Mouse (Mus musculus): ENCODE measurements around the gene Lyl1.

Lyl1 gene

GRCm38 (mm10) chr8:84700941-84701911, at the start of gene Lyl1:
Lyl1 (plus strand) TSS chr8:84701457.
- peak; percentile 69 for DNase-seq

DNA sequence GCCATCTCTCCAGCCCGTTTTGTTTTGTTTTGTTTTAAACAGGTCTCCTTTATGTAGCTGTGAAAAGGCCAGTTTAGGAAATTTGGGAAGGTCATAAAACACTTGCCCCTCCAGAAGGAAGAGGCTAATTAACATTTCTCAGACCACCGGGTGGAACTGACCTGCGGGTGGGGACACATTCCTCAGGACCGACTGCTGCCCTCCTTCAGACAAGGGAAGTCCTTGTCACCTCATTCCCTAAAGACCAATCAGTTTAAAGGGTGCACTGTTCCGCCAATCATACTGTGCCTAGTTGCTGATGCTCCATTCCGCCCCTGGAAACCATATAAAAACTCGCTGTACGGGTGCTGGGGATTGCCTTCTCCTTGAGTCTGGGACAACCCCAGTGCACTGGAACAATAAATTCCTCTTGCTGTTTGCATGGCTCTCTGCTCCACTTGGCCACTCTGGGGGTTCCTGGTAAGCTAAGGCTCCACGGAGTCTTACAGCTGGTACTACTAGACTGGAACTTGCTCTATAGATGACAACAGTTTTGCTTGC, 48.1 kb upstream of the Lyl1 start:
- no peak for DNase-seq

DNA sequence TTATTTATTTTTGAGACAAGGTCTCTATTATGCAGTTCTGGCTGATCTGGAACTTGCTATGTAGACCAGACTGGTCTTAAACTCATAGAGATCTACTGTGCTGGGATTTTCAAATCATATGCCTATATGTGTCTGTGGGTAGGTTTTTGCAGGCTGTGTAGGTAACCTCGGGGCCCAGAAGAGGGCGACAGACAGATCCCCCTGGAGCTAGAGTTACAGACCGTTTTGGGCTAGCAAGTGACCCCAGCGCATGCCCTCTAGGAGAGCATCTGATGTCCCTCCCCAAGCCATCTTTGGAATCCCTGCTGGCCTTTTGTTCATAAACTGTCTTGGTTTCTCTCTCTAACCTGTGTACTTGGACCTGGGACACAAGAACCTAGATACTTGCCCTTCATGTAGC, 46.7 kb upstream of the Lyl1 start:
- no peak for DNase-seq

- DNase-seq = no peak
Observed at GRCm38 (mm10) chr8:84655336-84656190, 45.7 kb upstream of the Lyl1 start.

GRCm38 (mm10) chr8:84656191-84656525, 45.1 kb upstream of the Lyl1 start:
- no peak for DNase-seq

GRCm38 (mm10) chr8:84656641-84657126, 44.6 kb upstream of the Lyl1 start:
- peak; percentile 94 for DNase-seq

DNA sequence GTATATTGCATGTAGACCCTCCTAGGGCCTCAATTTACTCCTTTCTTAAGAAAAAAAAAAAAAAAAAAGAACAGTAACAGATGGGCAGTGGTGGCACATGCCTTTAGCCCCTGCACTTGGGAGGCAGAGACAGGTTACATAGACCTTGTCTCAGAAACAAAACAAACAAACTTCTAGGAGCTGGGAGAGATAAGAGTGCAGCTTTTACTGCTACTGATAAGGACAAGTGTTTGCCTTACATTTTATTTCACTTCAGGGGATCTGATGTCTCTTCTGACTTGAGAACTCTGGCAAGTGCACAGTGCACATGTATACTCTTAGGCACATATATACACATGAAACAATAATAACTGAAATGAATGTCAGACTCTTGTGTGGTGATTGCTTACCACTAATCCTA, 44.1 kb upstream of the Lyl1 start:
- no peak for DNase-seq

DNA sequence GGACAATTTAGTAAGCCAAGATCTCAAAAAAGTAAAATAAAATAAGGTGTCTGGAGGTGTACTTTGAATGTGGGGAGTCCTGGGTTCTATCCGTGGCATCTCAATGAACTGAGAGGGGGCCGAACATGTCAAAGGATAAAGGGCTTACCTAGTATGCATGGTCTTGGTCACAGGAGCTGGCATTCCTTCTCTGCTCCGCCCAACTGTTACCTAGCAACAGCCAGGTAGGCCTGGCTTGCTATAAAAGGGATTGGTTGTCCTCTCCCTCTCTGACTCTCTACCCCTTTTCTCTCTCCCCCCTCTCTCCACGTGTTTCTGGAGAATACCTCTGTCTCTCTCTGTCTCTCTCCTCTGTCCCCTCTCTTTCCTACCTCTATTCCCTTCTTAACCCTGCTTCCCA, 43.6 kb upstream of the Lyl1 start:
- peak; percentile 62 for DNase-seq

GRCm38 (mm10) chr8:84658951-84659350, 42.3 kb upstream of the Lyl1 start:
- DNase-seq = no peak

DNA sequence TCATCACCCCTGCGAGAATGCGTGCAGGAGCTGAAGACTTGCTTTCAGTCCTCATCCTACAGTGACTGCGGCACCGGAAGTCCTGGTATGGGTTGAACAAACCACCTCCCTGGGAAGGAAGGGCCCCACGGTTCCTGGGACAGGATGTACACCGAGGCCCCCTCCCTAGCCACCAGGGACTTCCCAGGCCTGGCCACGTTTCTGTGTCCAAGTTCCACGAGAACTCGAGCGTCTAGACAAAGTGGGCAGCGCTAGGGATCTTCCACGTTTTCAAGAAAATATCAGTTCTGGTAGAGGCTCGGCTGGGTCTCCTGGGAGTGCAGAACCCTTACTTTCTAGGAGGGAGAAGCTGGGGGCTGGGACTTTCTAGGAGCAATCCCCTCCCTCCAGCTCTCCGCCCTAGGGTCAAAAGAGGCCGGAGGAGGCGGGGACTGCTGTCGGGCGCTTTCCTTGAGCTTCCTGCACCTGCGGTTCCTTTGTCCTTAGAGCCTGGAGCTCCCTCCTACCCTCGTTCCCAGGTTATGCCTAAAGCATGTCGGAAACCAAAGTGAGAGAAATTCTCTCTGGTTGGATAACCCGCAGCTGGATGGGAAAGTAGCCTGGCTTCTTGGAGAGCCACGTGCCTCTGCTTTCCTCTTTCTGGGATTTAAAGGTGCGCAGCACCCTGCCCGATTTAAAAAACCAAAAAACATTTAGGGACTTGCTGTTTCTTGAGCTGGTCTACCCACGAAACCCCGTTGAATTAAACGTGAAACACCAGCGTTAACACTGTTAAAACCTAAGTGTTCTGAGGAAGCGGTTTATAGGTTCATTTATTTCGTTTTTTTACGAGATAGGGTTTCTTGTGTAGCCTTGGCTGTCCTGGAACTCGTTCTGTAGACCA, 41.1 kb upstream of the Lyl1 start:
- peak; percentile 74 for DNase-seq

- peak; percentile 67 for DNase-seq
Observed at GRCm38 (mm10) chr8:84660819-84661457, 40.3 kb upstream of the Lyl1 start.

DNA sequence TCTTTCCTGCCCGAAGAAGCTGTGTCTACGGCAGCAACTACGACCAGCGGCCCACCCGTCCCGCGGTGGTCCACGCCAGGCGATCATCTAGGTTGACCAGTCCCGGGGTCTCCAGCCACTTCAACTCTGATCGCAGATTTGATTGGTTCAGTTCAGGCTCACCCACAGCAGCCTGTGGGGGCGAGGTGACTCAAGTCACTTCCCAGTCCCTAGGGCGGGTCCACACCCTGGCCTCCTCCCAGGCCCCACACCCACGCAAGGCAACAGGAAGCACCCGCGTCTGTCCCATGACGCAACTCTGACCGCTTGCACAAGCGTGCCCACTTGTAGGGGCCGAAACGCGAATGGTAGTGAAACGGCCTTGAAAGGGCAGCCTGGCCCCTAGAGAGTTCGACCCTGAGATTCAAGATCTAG, 39.8 kb upstream of the Lyl1 start:
- peak; percentile 90 for DNase-seq

- peak; percentile 56 for DNase-seq
Observed at GRCm38 (mm10) chr8:84661961-84662571, 39.2 kb upstream of the Lyl1 start.

DNA sequence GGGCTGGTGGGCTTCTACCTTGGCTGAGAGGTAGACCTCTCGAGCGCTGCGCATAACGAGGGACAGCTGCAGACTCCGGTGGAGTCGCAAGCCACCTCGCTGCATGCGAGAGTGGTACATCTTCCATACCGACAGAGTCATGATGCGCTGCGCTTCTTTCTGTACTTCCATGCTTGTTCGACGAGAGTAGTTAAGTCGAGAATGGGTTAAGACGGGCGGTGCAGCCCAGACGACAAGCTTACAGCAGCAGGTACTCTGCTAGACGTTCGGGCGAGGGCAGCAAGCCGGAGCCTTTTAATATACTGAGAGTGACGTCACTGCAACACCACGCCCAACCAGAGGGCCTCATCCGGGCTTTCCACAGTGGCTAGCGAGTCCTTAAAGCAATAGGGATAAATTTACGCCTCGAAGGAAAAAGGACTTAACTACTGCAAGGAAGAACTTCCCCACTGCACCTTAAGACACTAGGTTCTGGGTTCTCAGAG, 38.6 kb upstream of the Lyl1 start, which contains the start of gene Ier2:
TSS of gene Ier2 (minus strand) at position 272 of the 485 bp plus-strand sequence.
- peak; percentile 97 for DNase-seq

- DNase-seq = peak; percentile 98
Observed at GRCm38 (mm10) chr8:84663483-84664327, 37.6 kb upstream of the Lyl1 start.

- peak; percentile 79 for DNase-seq
Observed at GRCm38 (mm10) chr8:84664566-84665384, 36.5 kb upstream of the Lyl1 start.

DNA sequence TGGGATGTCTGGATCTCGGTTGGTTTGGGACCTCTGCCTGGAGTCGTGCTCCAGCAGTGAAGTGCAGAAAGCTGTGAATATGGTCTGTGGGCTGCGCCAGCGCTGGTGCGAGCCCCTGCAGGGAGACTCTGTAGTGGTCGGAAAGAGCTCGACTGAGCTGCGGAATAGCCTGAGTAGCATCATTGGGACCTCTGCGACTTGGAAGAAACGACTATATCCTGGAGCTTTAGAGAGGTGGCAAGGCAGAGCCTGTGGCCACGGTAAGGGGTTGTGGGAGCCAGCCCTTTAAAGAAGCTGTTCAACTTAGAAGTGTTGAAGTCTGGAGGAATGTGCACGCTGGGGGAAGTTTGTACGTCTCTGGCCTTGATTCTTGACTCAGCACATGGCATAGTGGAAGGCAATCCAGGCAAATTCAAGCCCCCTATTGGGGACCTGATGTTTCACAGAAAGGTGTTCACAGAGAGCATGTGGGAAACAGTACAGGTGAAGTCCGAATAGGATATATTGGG, 35.8 kb upstream of the Lyl1 start:
- no peak for DNase-seq

- no peak for DNase-seq
Observed at GRCm38 (mm10) chr8:84668081-84668480, 33.2 kb upstream of the Lyl1 start.

Data from kidney, adult 11 months (tissue).